Mouse (Mus musculus) G1E (cell line): ENCODE data around the gene Prrc2b.

ENCODE experiments used
- CTCF ChIP-seq: IDR thresholded peaks from 2 replicates; pipeline ENCODE4 v1.5.1; 2012; ENCODE audit warnings: low read depth, low read length, inconsistent platforms, mixed read lengths
- TAL1 ChIP-seq: conservative IDR thresholded peaks from 2 replicates; pipeline ENCODE4 v1.6.1; 2012; ENCODE audit warnings: low read depth, low read length, inconsistent platforms, mixed read lengths

DNA sequence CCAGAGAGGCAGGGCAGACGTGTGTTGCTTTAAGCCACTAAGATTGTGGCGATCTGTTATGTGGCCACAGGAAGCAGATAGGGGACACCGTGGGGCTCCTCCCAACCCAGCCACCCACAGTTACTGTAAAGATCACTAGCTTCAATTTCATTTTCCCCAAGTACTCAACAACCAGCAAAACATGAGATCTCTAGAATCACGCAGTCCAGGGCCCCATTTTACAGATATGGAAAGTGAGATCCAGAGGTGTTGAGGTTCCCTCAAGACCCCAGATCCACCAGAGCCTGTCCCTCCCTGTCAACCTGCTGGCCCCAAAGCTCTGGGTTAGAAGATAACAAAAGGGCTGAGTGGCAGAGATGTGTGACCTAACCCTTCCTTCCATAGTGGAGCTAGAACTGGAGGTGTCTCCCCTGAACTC, 35.0 kb upstream of the Prrc2b start:
- TF ChIP-seq CTCF (no peak), TAL1 (no peak)
